Mouse (Mus musculus): ENCODE results near the gene C2cd2l. TPM values are rescaled to one million over a fixed set of nuclear protein-coding genes. Genes with fewer than 3 reads are reported as not detected.

C2cd2l gene
- polyA plus RNA-seq (2014; fragmentation: Illumina TruSeq; extraction: RNeasy Lipid Tissue Mini Kit (QIAGEN cat#74804); ENCODE audit: low read depth, low replicate concordance) = 3.2 TPM

GRCm38 (mm10) chr9:44319887-44320798 is at the start of gene C2cd2l:
C2cd2l (minus strand) TSS chr9:44320285.

DNA sequence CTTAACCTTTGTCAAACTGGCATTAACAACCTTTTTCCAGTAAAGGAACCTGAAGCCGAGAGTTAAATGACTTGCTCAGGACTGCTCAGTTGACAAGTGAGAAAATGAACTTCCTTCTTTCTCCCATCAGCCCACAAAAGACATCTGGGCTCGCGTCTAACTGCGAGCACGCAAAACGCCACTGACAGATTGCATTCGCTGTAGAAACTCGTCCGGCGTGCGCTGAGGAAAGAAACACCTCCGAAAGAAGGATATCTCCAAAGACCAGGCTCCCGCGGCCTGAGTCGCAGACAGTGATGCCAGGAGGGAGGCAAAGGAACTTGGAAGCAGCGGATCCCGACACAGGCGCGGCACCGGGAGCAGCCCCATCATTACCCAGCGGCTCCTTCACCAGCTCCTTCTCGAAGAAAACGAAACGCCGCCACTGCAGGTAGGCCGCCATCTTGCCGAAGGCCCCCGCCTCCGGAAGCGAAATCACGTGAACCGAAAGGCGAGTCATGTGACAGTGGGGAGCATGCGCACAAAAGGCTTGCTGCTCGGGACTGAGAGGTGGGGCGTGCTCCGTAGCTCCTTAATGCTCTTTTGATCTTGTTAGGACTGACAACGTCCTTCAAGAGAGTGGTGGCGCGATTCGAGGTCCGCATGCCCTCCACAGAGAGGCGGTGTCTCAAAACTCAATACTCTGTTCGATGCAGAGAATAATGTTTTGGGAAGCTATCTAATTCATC is 41.3 kb upstream of the C2cd2l start, which contains the start of gene Vps11:
Gene Vps11, minus strand, starts transcription at position 481 of the 728 bp plus-strand sequence.

DNA sequence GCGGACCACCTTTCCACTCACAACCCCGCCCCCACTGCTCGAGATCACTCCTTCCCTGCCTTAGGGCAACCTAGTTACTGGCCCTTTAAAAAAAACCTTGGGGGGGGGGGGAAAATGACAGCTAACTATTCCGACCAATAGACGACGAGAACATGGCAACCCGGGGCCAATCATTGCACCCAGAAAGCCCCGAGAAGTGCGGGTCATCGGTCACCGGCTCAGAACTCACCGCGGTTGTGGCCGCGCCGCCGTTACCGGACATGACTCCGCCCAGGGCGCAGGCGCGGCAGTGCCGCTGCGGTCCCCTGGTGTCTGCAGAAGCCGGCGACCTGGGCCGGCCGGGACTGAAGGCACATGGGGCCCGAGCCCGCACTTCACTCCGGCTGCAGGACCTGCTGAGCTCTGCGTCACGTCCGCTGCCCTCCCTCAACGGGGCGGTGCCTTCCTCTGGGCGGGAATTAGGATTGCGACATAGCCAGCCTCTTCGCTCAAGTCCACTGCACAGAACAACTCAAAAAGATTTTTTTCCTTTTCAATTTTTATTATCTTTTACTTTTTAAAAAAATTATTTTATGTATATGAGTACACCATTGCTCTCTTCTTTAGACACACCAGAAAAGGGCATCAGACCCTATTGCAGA is 23.8 kb upstream of the C2cd2l start, which contains the start of gene Hmbs:
Gene Hmbs, minus strand, starts transcription at position 448 of the 641 bp plus-strand sequence.

DNA sequence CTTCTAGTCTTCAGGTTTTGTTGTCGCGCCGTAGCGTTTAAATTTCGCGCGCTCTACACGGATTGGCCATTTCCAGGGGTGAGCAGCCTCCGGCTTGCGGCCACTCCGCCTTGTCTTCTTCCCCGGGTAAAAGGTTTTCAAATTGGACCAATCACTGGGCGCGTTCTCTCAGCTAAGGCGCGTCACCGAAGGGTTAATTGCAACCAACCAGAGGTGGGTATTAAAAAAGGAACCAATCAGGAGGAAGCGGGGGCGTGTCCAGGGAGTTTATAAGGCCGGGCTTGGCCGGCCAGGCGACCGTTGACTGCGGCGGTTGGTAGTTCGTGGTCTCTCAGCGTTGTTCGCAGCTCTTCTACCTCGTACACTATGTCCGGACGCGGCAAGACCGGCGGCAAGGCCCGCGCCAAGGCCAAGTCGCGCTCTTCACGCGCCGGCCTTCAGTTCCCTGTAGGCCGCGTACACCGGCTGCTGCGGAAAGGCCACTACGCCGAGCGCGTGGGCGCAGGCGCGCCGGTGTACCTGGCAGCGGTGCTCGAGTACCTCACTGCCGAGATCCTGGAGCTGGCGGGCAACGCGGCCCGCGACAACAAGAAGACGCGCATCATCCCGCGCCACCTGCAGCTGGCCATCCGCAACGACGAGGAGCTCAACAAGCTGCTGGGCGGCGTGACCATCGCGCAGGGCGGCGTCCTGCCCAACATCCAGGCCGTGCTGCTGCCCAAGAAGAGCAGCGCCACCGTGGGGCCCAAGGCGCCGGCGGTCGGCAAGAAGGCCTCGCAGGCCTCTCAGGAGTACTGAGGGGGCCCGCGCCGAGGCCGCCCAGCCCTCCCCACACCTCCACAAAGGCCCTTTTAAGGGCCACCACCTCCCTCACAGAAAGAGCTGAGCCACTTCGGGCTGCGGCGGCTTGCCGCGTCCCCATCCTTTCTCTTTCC is 14.6 kb upstream of the C2cd2l start, which contains the start of gene H2afx:
Gene H2afx, plus strand, starts transcription at position 299 of the 935 bp plus-strand sequence.

GRCm38 (mm10) chr9:44325768-44326370 is 5.8 kb upstream of the C2cd2l start, which contains the start of gene Dpagt1:
Dpagt1 (plus strand) TSS chr9:44326019.

GRCm38 (mm10) chr9:44305466-44306079 is 14.5 kb downstream of the C2cd2l start, which contains the start of gene Hinfp:
Hinfp (minus strand) TSS chr9:44305671.

GRCm38 (mm10) chr9:44288076-44288958 is 31.8 kb downstream of the C2cd2l start, which contains the start of gene Abcg4:
Abcg4 (minus strand) TSS chr9:44288615.

DNA sequence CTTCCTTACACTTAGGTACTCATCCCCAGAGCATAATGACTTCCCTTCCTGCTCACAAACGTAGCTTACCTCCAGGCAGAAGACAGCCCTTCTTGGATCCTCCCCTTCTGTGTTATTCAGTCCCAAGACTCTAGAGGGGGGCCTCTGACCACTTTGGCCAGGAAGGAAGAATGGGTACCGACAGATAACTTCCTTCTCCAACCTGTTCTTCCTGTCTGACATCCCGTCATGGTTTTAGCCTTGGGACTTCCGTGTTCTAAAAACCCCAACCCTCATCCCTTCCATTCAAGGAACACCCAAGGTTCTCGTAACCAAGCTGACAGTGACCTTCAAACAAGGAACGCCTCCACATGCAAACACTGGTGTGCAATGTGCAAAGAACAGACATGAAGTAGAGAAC is 51.7 kb downstream of the C2cd2l start, which contains the start of gene Nlrx1:
Gene Nlrx1, minus strand, starts transcription at position 168 of the 400 bp plus-strand sequence.

Other genes with a start within 250 kb of the C2cd2l start
- gene Mfrp, start 218.6 kb downstream of the C2cd2l start, polyA plus RNA-seq (2014; fragmentation: Illumina TruSeq; extraction: RNeasy Lipid Tissue Mini Kit (QIAGEN cat#74804); ENCODE audit: low read depth, low replicate concordance) = not detected
- not detected for gene C1qtnf5, start 213.0 kb downstream of the C2cd2l start, polyA plus RNA-seq (2014; fragmentation: Illumina TruSeq; extraction: RNeasy Lipid Tissue Mini Kit (QIAGEN cat#74804); ENCODE audit: low read depth, low replicate concordance)
- gene Gm49380, start 206.8 kb downstream of the C2cd2l start, polyA plus RNA-seq (2014; fragmentation: Illumina TruSeq; extraction: RNeasy Lipid Tissue Mini Kit (QIAGEN cat#74804); ENCODE audit: low read depth, low replicate concordance) = 0.32 TPM
- gene Rnf26, start 206.8 kb downstream of the C2cd2l start, polyA plus RNA-seq (2014; fragmentation: Illumina TruSeq; extraction: RNeasy Lipid Tissue Mini Kit (QIAGEN cat#74804); ENCODE audit: low read depth, low replicate concordance) = 0.82 TPM
- 13.8 TPM for gene Mcam, start 185.8 kb downstream of the C2cd2l start, polyA plus RNA-seq (2014; fragmentation: Illumina TruSeq; extraction: RNeasy Lipid Tissue Mini Kit (QIAGEN cat#74804); ENCODE audit: low read depth, low replicate concordance)
- gene Cbl, start 86.2 kb downstream of the C2cd2l start, polyA plus RNA-seq (2014; fragmentation: Illumina TruSeq; extraction: RNeasy Lipid Tissue Mini Kit (QIAGEN cat#74804); ENCODE audit: low read depth, low replicate concordance) = 83.6 TPM
- not detected for gene Ccdc153, start 79.6 kb downstream of the C2cd2l start, polyA plus RNA-seq (2014; fragmentation: Illumina TruSeq; extraction: RNeasy Lipid Tissue Mini Kit (QIAGEN cat#74804); ENCODE audit: low read depth, low replicate concordance)
- 1.5 TPM for gene Pdzd3, start 68.8 kb downstream of the C2cd2l start, polyA plus RNA-seq (2014; fragmentation: Illumina TruSeq; extraction: RNeasy Lipid Tissue Mini Kit (QIAGEN cat#74804); ENCODE audit: low read depth, low replicate concordance)
- gene Nlrx1, start 51.7 kb downstream of the C2cd2l start, polyA plus RNA-seq (2014; fragmentation: Illumina TruSeq; extraction: RNeasy Lipid Tissue Mini Kit (QIAGEN cat#74804); ENCODE audit: low read depth, low replicate concordance) = 0.38 TPM
- not detected for gene Abcg4, start 31.7 kb downstream of the C2cd2l start, polyA plus RNA-seq (2014; fragmentation: Illumina TruSeq; extraction: RNeasy Lipid Tissue Mini Kit (QIAGEN cat#74804); ENCODE audit: low read depth, low replicate concordance)
- 20.5 TPM for gene Hinfp, start 14.6 kb downstream of the C2cd2l start, polyA plus RNA-seq (2014; fragmentation: Illumina TruSeq; extraction: RNeasy Lipid Tissue Mini Kit (QIAGEN cat#74804); ENCODE audit: low read depth, low replicate concordance)
- 16.5 TPM for gene Dpagt1, start 5.7 kb upstream of the C2cd2l start, polyA plus RNA-seq (2014; fragmentation: Illumina TruSeq; extraction: RNeasy Lipid Tissue Mini Kit (QIAGEN cat#74804); ENCODE audit: low read depth, low replicate concordance)
- 3.4 TPM for gene H2afx, start 14.4 kb upstream of the C2cd2l start, polyA plus RNA-seq (2014; fragmentation: Illumina TruSeq; extraction: RNeasy Lipid Tissue Mini Kit (QIAGEN cat#74804); ENCODE audit: low read depth, low replicate concordance)
- gene Hmbs, start 23.9 kb upstream of the C2cd2l start, polyA plus RNA-seq (2014; fragmentation: Illumina TruSeq; extraction: RNeasy Lipid Tissue Mini Kit (QIAGEN cat#74804); ENCODE audit: low read depth, low replicate concordance) = 23.3 TPM
- gene Vps11, start 41.4 kb upstream of the C2cd2l start, polyA plus RNA-seq (2014; fragmentation: Illumina TruSeq; extraction: RNeasy Lipid Tissue Mini Kit (QIAGEN cat#74804); ENCODE audit: low read depth, low replicate concordance) = 9.8 TPM
- 7.7 TPM for gene Hyou1, start 59.2 kb upstream of the C2cd2l start, polyA plus RNA-seq (2014; fragmentation: Illumina TruSeq; extraction: RNeasy Lipid Tissue Mini Kit (QIAGEN cat#74804); ENCODE audit: low read depth, low replicate concordance)
- 7.1 TPM for gene Slc37a4, start 76.6 kb upstream of the C2cd2l start, polyA plus RNA-seq (2014; fragmentation: Illumina TruSeq; extraction: RNeasy Lipid Tissue Mini Kit (QIAGEN cat#74804); ENCODE audit: low read depth, low replicate concordance)
- 828 TPM for gene Rps25, start 86.9 kb upstream of the C2cd2l start, polyA plus RNA-seq (2014; fragmentation: Illumina TruSeq; extraction: RNeasy Lipid Tissue Mini Kit (QIAGEN cat#74804); ENCODE audit: low read depth, low replicate concordance)
- gene Trappc4, start 87.3 kb upstream of the C2cd2l start, polyA plus RNA-seq (2014; fragmentation: Illumina TruSeq; extraction: RNeasy Lipid Tissue Mini Kit (QIAGEN cat#74804); ENCODE audit: low read depth, low replicate concordance) = 45.4 TPM
- 24.0 TPM for gene Ccdc84, start 98.3 kb upstream of the C2cd2l start, polyA plus RNA-seq (2014; fragmentation: Illumina TruSeq; extraction: RNeasy Lipid Tissue Mini Kit (QIAGEN cat#74804); ENCODE audit: low read depth, low replicate concordance)
- not detected for gene Foxr1, start 120.9 kb upstream of the C2cd2l start, polyA plus RNA-seq (2014; fragmentation: Illumina TruSeq; extraction: RNeasy Lipid Tissue Mini Kit (QIAGEN cat#74804); ENCODE audit: low read depth, low replicate concordance)
- gene Upk2, start 134.7 kb upstream of the C2cd2l start, polyA plus RNA-seq (2014; fragmentation: Illumina TruSeq; extraction: RNeasy Lipid Tissue Mini Kit (QIAGEN cat#74804); ENCODE audit: low read depth, low replicate concordance) = not detected
- gene Bcl9l, start 162.5 kb upstream of the C2cd2l start, polyA plus RNA-seq (2014; fragmentation: Illumina TruSeq; extraction: RNeasy Lipid Tissue Mini Kit (QIAGEN cat#74804); ENCODE audit: low read depth, low replicate concordance) = 0.82 TPM
- 1.6 TPM for gene Cxcr5, start 241.6 kb upstream of the C2cd2l start, polyA plus RNA-seq (2014; fragmentation: Illumina TruSeq; extraction: RNeasy Lipid Tissue Mini Kit (QIAGEN cat#74804); ENCODE audit: low read depth, low replicate concordance)

Measured in sigmoid colon, adult 10 weeks (tissue).